Mouse (Mus musculus) heart, postnatal 0 days (tissue): ENCODE data around the gene Atp2a1.

Source experiments
- CTCF ChIP-seq: IDR thresholded peaks from 2 replicates; pipeline ENCODE4 v1.5.1; 2016; ENCODE audit warnings: antibody characterized with exemption, control low read depth, low read depth
- EP300 ChIP-seq: IDR thresholded peaks from 2 replicates; pipeline ENCODE4 v1.6.1; 2016; ENCODE audit warnings: antibody characterized with exemption, low read depth

GRCm38 (mm10) chr7:126502751-126503150 is 39.8 kb upstream of the Atp2a1 start:
- TF ChIP-seq CTCF (no peak), EP300 (no peak)
